Mouse (Mus musculus): ENCODE data around the gene Aebp2.

DNA sequence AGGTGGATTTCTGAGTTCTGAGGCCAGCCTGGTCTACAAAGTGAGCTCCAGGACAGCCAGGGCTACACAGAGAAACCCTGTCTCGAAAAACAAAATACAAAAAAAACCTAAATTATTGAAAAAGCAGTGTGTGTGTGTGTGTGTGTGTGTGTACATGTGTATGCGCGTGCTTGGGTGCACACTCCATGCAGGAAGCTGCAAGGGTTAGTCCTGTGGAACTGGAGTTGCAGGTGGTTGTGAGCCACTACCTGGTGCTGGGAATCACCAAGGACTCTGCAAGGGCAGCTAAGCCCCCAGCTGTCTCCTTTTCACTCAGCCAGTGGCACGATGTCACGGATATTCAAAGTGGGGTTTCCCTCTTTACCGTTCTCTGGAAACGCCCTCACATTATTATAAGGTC is 39.3 kb downstream of the Aebp2 start:
- TF ChIP-seq CTCF (IDR thresholded peaks at IDR 0.05; ENCODE audit: low read depth) (no peak), EP300 (IDR thresholded peaks at IDR 0.05; ENCODE audit: low read depth) (no peak)
